Mouse (Mus musculus) forebrain, embryonic 10.5 days (tissue): ENCODE results near the gene Emp2. TPM values are rescaled to one million over a fixed set of nuclear protein-coding genes. Genes with fewer than 3 reads are reported as not detected.

Experiments used
- DNase-seq: peaks from one replicate; pipeline ENCODE4 v3.0.0-alpha.2; 2017; ENCODE audit warnings: low spot score; ENCODE audit errors: extremely low spot score
- H3K27ac ChIP-seq: fragments of 300-500 bp; sonication (generic); 2 replicates; pipeline ENCODE4 v1.5.1; 2016; ENCODE audit warnings: mild to moderate bottlenecking
- H3K27me3 ChIP-seq: fragments of 300-500 bp; sonication (generic); 2 replicates; pipeline ENCODE4 v1.6.1; 2016; ENCODE audit warnings: mild to moderate bottlenecking; ENCODE audit not compliant: poor library complexity, severe bottlenecking
- H3K36me3 ChIP-seq: fragments of 300-500 bp; sonication (generic); replicated peaks from 2 replicates; pipeline ENCODE4 v1.6.1; 2016; ENCODE audit warnings: mild to moderate bottlenecking, moderate library complexity
- H3K4me1 ChIP-seq: fragments of 300-500 bp; sonication (generic); 2 replicates; pipeline ENCODE4 v1.6.1; 2016
- H3K4me3 ChIP-seq: fragments of 300-500 bp; sonication (generic); 2 replicates; pipeline ENCODE4 v1.5.1; 2016; ENCODE audit warnings: mild to moderate bottlenecking, moderate library complexity
- H3K9me3 ChIP-seq: fragments of 300-500 bp; sonication (generic); 2 replicates; pipeline ENCODE4 v1.6.1; 2016; ENCODE audit warnings: mild to moderate bottlenecking, moderate library complexity
- WGBS: fragments of 180-500 bp; shearing (Covaris S2); methylation state at CpG from one replicate; pipeline ENCODE4 v1.1.7; 2016; 5-methylcytosine and 5-hydroxymethylcytosine counted together
- polyA plus RNA-seq: library from polyadenylated mRNA; unstranded; fragments of >200 nt; fragmentation: Nextera tagmentation; extraction: Ambion mirVana; gene quantifications from 2 replicates; pipeline ENCODE4 v1.2.1, GENCODE M21; 2016

The Emp2 gene
- polyA plus RNA-seq: 2.1 and 2.2 TPM in 2 replicates

GRCm38 (mm10) chr16:10313646-10314088 is at the start of gene Emp2:
Gene Emp2 (minus strand): TSS chr16:10313968.
- no peaks in the 10 kb centered on the region for H3K9me3 ChIP-seq
- DNase-seq: peak; percentile 42
- H3K4me3 ChIP-seq: peak within 1 kb of the TSS; percentile 62
- peak within 1 kb of the TSS; percentile 56; the same call in 1 of the 2 replicates for H3K27ac ChIP-seq
- H3K36me3 ChIP-seq: no peaks in the 10 kb centered on the region
- 0% methylated on average over 38 of the region's 40 CpGs for WGBS
- peaks cover 50% of the 10 kb centered on the region for H3K27me3 ChIP-seq
- peaks cover 12% of the 10 kb centered on the region for H3K4me1 ChIP-seq

GRCm38 (mm10) chr16:10363061-10363460 is 49.3 kb upstream of the Emp2 start:
- WGBS: 61% methylated on average over 1 of the region's 1 CpGs
- H3K36me3 ChIP-seq: no peaks in the 10 kb centered on the region
- no peaks in the 10 kb centered on the region for H3K27me3 ChIP-seq
- DNase-seq: no peak
- H3K4me3 ChIP-seq: no peak overlapping the region
- H3K4me1 ChIP-seq: peaks cover 18% of the 10 kb centered on the region
- no peaks in the 10 kb centered on the region for H3K9me3 ChIP-seq
- H3K27ac ChIP-seq: no peak overlapping the region

- H3K4me3 ChIP-seq: no peak overlapping the region
- no peaks in the 10 kb centered on the region for H3K9me3 ChIP-seq
- no peaks in the 10 kb centered on the region for H3K27me3 ChIP-seq
- no peaks in the 10 kb centered on the region for H3K36me3 ChIP-seq
- H3K4me1 ChIP-seq: peaks cover 11% of the 10 kb centered on the region
- no peak for DNase-seq
- WGBS: 83% methylated on average over 6 of the region's 6 CpGs
- H3K27ac ChIP-seq: no peak overlapping the region
These were observed 45.5 kb upstream of the Emp2 start for GRCm38 (mm10) chr16:10359241-10359640.

GRCm38 (mm10) chr16:10358010-10358934 is 44.5 kb upstream of the Emp2 start:
- Histone ChIP-seq H3K4me1 (peaks cover 11% of the 10 kb centered on the region), H3K36me3 (no peaks in the 10 kb centered on the region), H3K9me3 (no peaks in the 10 kb centered on the region), H3K4me3 (peak overlapping the region; percentile 43), H3K27me3 (no peaks in the 10 kb centered on the region), H3K27ac (peak overlapping the region; percentile 54)
- peak; percentile 78 for DNase-seq
- WGBS: 18% methylated on average over 30 of the region's 30 CpGs

- H3K36me3 ChIP-seq: no peaks in the 10 kb centered on the region
These were observed 41.2 kb upstream of the Emp2 start for GRCm38 (mm10) chr16:10355004-10355403.

GRCm38 (mm10) chr16:10351050-10351636 is 37.4 kb upstream of the Emp2 start:
- WGBS: 76% methylated on average over 9 of the region's 9 CpGs
- Histone ChIP-seq H3K27ac (no peak overlapping the region), H3K4me1 (peaks cover 4% of the 10 kb centered on the region; the same call in 1 of the 2 replicates), H3K27me3 (no peaks in the 10 kb centered on the region), H3K4me3 (no peak overlapping the region), H3K9me3 (no peaks in the 10 kb centered on the region), H3K36me3 (no peaks in the 10 kb centered on the region)
- no peak for DNase-seq

More at GRCm38 (mm10) chr16:10355004-10355403, 41.2 kb upstream of the Emp2 start:
- Histone ChIP-seq H3K27ac (no peak overlapping the region), H3K9me3 (no peaks in the 10 kb centered on the region), H3K27me3 (no peaks in the 10 kb centered on the region), H3K4me3 (no peak overlapping the region), H3K4me1 (peaks cover 15% of the 10 kb centered on the region)
- no peak for DNase-seq

- Histone ChIP-seq H3K27me3 (no peaks in the 10 kb centered on the region), H3K36me3 (no peaks in the 10 kb centered on the region), H3K9me3 (no peaks in the 10 kb centered on the region), H3K27ac (no peak overlapping the region), H3K4me3 (no peak overlapping the region), H3K4me1 (peaks cover 10% of the 10 kb centered on the region)
- DNase-seq: no peak
- WGBS: 82% methylated on average over 10 of the region's 10 CpGs
These were observed 36.1 kb upstream of the Emp2 start for GRCm38 (mm10) chr16:10349876-10350275.

GRCm38 (mm10) chr16:10349436-10349835 is 35.7 kb upstream of the Emp2 start:
- H3K27me3 ChIP-seq: no peaks in the 10 kb centered on the region
- H3K9me3 ChIP-seq: no peaks in the 10 kb centered on the region
- no peak for DNase-seq
- no peak overlapping the region for H3K27ac ChIP-seq
- WGBS: 86% methylated on average over 5 of the region's 5 CpGs
- no peak overlapping the region for H3K4me3 ChIP-seq
- H3K36me3 ChIP-seq: no peaks in the 10 kb centered on the region
- H3K4me1 ChIP-seq: peaks cover 15% of the 10 kb centered on the region

GRCm38 (mm10) chr16:10347551-10347950 is 33.8 kb upstream of the Emp2 start:
- 88% methylated on average over 7 of the region's 7 CpGs for WGBS
- Histone ChIP-seq H3K4me1 (peaks cover 19% of the 10 kb centered on the region), H3K27ac (no peak overlapping the region), H3K4me3 (no peak overlapping the region), H3K36me3 (no peaks in the 10 kb centered on the region), H3K27me3 (no peaks in the 10 kb centered on the region), H3K9me3 (no peaks in the 10 kb centered on the region)
- DNase-seq: no peak

- 81% methylated on average over 4 of the region's 4 CpGs for WGBS
- Histone ChIP-seq H3K36me3 (no peaks in the 10 kb centered on the region), H3K9me3 (peaks cover 5% of the 10 kb centered on the region; the same call in 1 of the 2 replicates), H3K27me3 (no peaks in the 10 kb centered on the region), H3K4me1 (peaks cover 24% of the 10 kb centered on the region), H3K4me3 (no peak overlapping the region), H3K27ac (no peak overlapping the region)
- no peak for DNase-seq
These were observed 27.3 kb upstream of the Emp2 start for GRCm38 (mm10) chr16:10341110-10341509.

- Histone ChIP-seq H3K27me3 (no peaks in the 10 kb centered on the region), H3K4me3 (no peak overlapping the region), H3K9me3 (peaks cover 5% of the 10 kb centered on the region; the same call in 1 of the 2 replicates), H3K4me1 (peaks cover 18% of the 10 kb centered on the region), H3K36me3 (no peaks in the 10 kb centered on the region), H3K27ac (no peak overlapping the region)
- 94% methylated on average over 10 of the region's 10 CpGs for WGBS
- no peak for DNase-seq
These were observed 26.2 kb upstream of the Emp2 start for GRCm38 (mm10) chr16:10339930-10340329.

- H3K9me3 ChIP-seq: peaks cover 5% of the 10 kb centered on the region; the same call in 1 of the 2 replicates
- H3K27ac ChIP-seq: no peak overlapping the region
- H3K4me1 ChIP-seq: 0 out of 2 replicates have a peak, but pooled peaks cover 12% of the 10 kb centered on the region
- no peaks in the 10 kb centered on the region for H3K36me3 ChIP-seq
- no peak overlapping the region for H3K4me3 ChIP-seq
- WGBS: 91% methylated on average over 5 of the region's 5 CpGs
- DNase-seq: no peak
- H3K27me3 ChIP-seq: no peaks in the 10 kb centered on the region
These were observed 24.8 kb upstream of the Emp2 start for GRCm38 (mm10) chr16:10338601-10339000.
